Mouse (Mus musculus) olfactory bulb, adult 2 months (tissue): ENCODE data around the gene Mrpl42.

Experiments
- CTCF ChIP-seq: fragments of 200-500 bp; IDR thresholded peaks from 2 replicates; pipeline ENCODE4 v1.5.1; 2012; ENCODE audit warnings: low read depth, mild to moderate bottlenecking, low read length, moderate library complexity; ENCODE audit not compliant: insufficient read depth
- POLR2A ChIP-seq: fragments of 200-500 bp; IDR thresholded peaks from 2 replicates; pipeline ENCODE4 v1.6.1; 2012; ENCODE audit warnings: mild to moderate bottlenecking, low read depth, low read length, moderate library complexity; ENCODE audit not compliant: insufficient read depth

DNA sequence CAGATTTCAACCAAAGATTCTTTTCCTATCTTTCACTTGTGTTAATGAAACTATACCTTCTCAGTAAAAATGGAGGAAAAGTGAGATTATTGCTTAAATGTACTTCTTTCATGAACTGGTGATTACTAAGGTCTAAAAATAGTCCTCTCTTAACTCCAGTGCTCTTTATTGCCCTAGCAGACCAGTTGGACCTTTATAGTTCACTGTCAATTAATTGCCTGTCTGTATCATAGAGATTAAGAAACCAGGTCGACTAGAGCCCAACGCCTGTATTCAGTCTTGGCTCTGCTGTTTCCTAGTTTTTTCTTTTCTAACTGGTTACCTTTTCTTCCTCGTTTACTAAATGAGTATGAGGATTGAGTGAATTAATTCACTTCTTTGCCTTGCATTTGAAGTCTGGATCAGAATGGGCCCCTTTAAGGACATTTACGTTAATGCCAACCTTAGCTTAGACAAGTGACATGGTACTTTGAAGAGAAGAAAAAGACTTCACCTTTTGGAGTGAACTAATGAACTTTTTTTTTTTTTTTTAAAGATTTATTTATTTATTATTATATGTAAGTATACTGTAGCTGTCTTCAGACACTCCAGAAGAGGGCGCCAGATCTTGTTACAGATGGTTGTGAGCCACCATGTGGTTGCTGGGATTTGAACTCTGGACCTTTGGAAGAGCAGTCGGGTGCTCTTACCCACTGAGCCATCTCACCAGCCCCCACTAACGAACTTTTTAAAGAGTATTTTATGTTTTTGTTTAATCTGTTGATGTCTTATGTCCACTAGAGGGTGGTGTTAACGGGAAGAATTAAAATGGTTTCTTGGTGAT is 33.9 kb upstream of the Mrpl42 start:
- TF ChIP-seq CTCF (no peak), POLR2A (no peak)
